30 mouse cellular contexts compared by ENCODE assay signal in the genomic region with DNA sequence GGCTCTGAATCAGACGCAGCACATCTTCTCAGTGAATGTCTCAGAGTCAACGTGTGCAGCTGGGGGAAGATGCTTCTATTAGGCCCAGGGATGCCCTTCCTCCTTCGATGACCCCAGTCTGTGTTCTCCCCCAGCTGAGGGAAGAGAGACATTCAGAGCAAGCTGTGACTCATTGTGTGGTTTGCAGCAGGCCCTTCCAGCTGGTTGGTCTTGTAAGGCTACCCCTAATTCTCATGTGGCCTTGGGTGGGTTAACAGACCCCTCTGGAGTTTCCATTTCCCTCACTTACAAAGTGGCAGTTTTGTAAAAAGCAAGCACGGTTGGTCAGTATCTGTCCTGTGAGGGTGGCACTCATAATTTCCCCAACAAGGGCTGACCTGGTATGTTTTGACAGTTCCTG.
DNase-seq lines count a peak whose midpoint lies in the region; ATAC-seq and TF ChIP-seq lines count a peak whose summit lies in the region.
"Had no signal": no experiment of that assay in that cellular context is flagged by ENCODE, and none has a peak within 500 bp of the region (broad histone marks: within the 10 kb centered on the region; RNA-seq: fewer than 3 reads in every experiment).

No protein-coding gene starts in this region.

- dilution Hi-C loops in CH12.LX (cut with MboI; ENCODE audit: extremely low pct_ligation_motif_present, extremely low pct_unique_long_range_greater_than_20kb, low sequenced_read_pairs) = no loop called here

- no peaks in the 10 kb centered on the region for H3K27me3 ChIP-seq in kidney, embryonic 14.5 days (ENCODE audit: control insufficient read depth, insufficient read depth, low read length)
- no peaks in the 10 kb centered on the region for H3K27me3 ChIP-seq in CH12.LX (replicated peaks)
- H3K27me3 ChIP-seq: embryonic facial prominence, embryonic 13.5 days; forebrain, embryonic 12.5 days; forebrain, embryonic 15.5 days; heart, embryonic 13.5 days; hindbrain, embryonic 13.5 days had no signal

- peak; percentile 49; the same call in 1 of the 2 replicates for TF ChIP-seq EP300 in CH12.LX (IDR thresholded peaks at IDR 0.05; ENCODE audit: low read length)

- ATAC-seq in kidney, embryonic 14.5 days (ENCODE audit: low FRiP score, low TSS enrichment) = no peak
- ATAC-seq in granulocyte monocyte progenitor cell, adult 5-6 weeks (replicated peaks; ENCODE audit: poor library complexity, severe bottlenecking) = peak; percentile 20; the same call in 1 of the 2 replicates
- ATAC-seq: activated CD4-positive, CD25-positive, alpha-beta regulatory T cell, adult 4 months; forebrain, embryonic 15.5 days; hindbrain, postnatal 0 days; inflammation-experienced regulatory T-cells, adult 6 months; intestine, embryonic 16.5 days had no signal

- no peaks in the 10 kb centered on the region for H3K36me3 ChIP-seq in kidney, embryonic 14.5 days (ENCODE audit: control insufficient read depth, insufficient read depth, low read length)
- no peaks in the 10 kb centered on the region for H3K36me3 ChIP-seq in CH12.LX (replicated peaks in 1 of 2; ENCODE audit: control insufficient read depth in 1 of 2, insufficient read depth in 1 of 2, low read length in 1 of 2)
- H3K36me3 ChIP-seq: embryonic facial prominence, embryonic 10.5 days; embryonic facial prominence, embryonic 13.5 days; forebrain, embryonic 12.5 days; forebrain, embryonic 15.5 days; G1E; heart, embryonic 10.5 days; heart, embryonic 13.5 days; hindbrain, embryonic 13.5 days had no signal

- intact Hi-C loops in left cerebral cortex, postnatal 10 days (cut with DNase I) = no loop called here

- no peak overlapping the region for H3K9ac ChIP-seq in kidney, embryonic 14.5 days (ENCODE audit: low read depth, low read length)
- H3K9ac ChIP-seq in CH12.LX (ENCODE audit: insufficient read depth, low read depth) = no peak overlapping the region
- H3K9ac ChIP-seq: embryonic facial prominence, embryonic 13.5 days; forebrain, embryonic 12.5 days; forebrain, embryonic 15.5 days; heart, embryonic 13.5 days; hindbrain, embryonic 13.5 days had no signal

- DNase-seq in kidney, adult 11 months = no peak
- DNase-seq in 3134 (ENCODE audit: extremely low read depth, insufficient read length, low spot score) (peak; percentile 31), CH12.LX (ENCODE audit: extremely low read depth) (peak; percentile 66)
- DNase-seq in lung, postnatal 14 days = no peak
- DNase-seq in left cerebral cortex, postnatal 10 days (ENCODE audit: extremely low spot score in 1 of 2, low spot score in 2 of 2) = no peak
- no peak for DNase-seq in frontal cortex, postnatal 10 days (ENCODE audit: low spot score in 2 of 2)
- DNase-seq: adrenal gland, adult 8-10 months; adrenal gland, postnatal 25 days; cerebellum, adult 11-12 months; cerebellum, adult 8-10 months; cerebellum, postnatal 10 days; cerebellum, postnatal 36 days; embryo, embryonic 11 days; gastrocnemius, postnatal 10 days; heart, adult 2 months had no signal

- no peaks in the 10 kb centered on the region for H3K79me2 ChIP-seq in CH12.LX (replicated peaks; ENCODE audit: control insufficient read depth, extremely low read depth, insufficient read depth, poor library complexity, severe bottlenecking)

- 70% methylated on average over 4 of the region's 4 CpGs for WGBS in kidney, embryonic 14.5 days

- peak overlapping the region; percentile 6; the same call in 1 of the 2 replicates for H3K27ac ChIP-seq in kidney, embryonic 14.5 days (ENCODE audit: low read depth, low read length)
- peak overlapping the region; percentile 16; the same call in 1 of the 2 replicates for H3K27ac ChIP-seq in CH12.LX (ENCODE audit: insufficient read depth, low read depth)
- H3K27ac ChIP-seq: embryonic facial prominence, embryonic 10.5 days; embryonic facial prominence, embryonic 13.5 days; forebrain, embryonic 12.5 days; forebrain, embryonic 15.5 days; heart, adult 2 months; heart, embryonic 10.5 days; heart, embryonic 13.5 days; hindbrain, embryonic 13.5 days; hindbrain, postnatal 0 days had no signal

- TF ChIP-seq RAD21 in CH12.LX (IDR thresholded peaks at IDR 0.05; ENCODE audit: low read depth, low read length) = no peak; the same call in 1 of the 2 replicates

- H3K4me2 ChIP-seq in kidney, embryonic 14.5 days (replicated peaks; ENCODE audit: low read depth, low read length) = no peak overlapping the region
- H3K4me2 ChIP-seq in CH12.LX (ENCODE audit: insufficient read depth, low read depth, poor library complexity, severe bottlenecking) = no peak overlapping the region
- H3K4me2 ChIP-seq: embryonic facial prominence, embryonic 13.5 days; forebrain, embryonic 12.5 days; forebrain, embryonic 15.5 days; heart, embryonic 13.5 days; hindbrain, embryonic 13.5 days had no signal

- TF ChIP-seq CTCF in CH12.LX (conservative IDR thresholded peaks at IDR 0.05 in 1 of 2, IDR thresholded peaks at IDR 0.05 in 1 of 2; ENCODE audit: low read depth in 2 of 2, low read length in 2 of 2) = no peak

- no peak overlapping the region for H3K4me3 ChIP-seq in kidney, embryonic 14.5 days (ENCODE audit: low read length)
- no peak overlapping the region for H3K4me3 ChIP-seq in CH12.LX (replicated peaks in 1 of 3; ENCODE audit: low read depth in 2 of 3, low read length in 2 of 3, poor library complexity in 1 of 3)
- H3K4me3 ChIP-seq: embryonic facial prominence, embryonic 10.5 days; embryonic facial prominence, embryonic 13.5 days; erythroblast, embryonic 14.5 days; forebrain, embryonic 12.5 days; forebrain, embryonic 15.5 days; heart, adult 2 months; heart, embryonic 10.5 days; heart, embryonic 13.5 days; hindbrain, embryonic 13.5 days had no signal

- no peaks in the 10 kb centered on the region for H3K9me3 ChIP-seq in kidney, embryonic 14.5 days (ENCODE audit: control insufficient read depth, low read length)
- peaks cover 13% of the 10 kb centered on the region for H3K9me3 ChIP-seq in CH12.LX (replicated peaks; ENCODE audit: low read length)
- H3K9me3 ChIP-seq: embryonic facial prominence, embryonic 10.5 days; forebrain, embryonic 15.5 days; heart, embryonic 10.5 days; hindbrain, embryonic 13.5 days had no signal

- in situ Hi-C loops in CH12.LX (cut with MboI; ENCODE audit: low pct_ligation_motif_present, low pct_unique_long_range_greater_than_20kb, low sequenced_read_pairs) = no loop called here

- TF ChIP-seq POLR2A in CH12.LX (IDR thresholded peaks at IDR 0.05; ENCODE audit: low read depth, low read length) = no peak

- H3K4me1 ChIP-seq in kidney, embryonic 14.5 days (ENCODE audit: control insufficient read depth, insufficient read depth, low read length) = 0 out of 2 replicates have a peak, but pooled peaks cover 4% of the 10 kb centered on the region
- H3K4me1 ChIP-seq in CH12.LX (ENCODE audit: control insufficient read depth in 1 of 2, insufficient read depth in 2 of 2) = peaks cover 4 to 20% of the 10 kb centered on the region in 2 experiments; a peak in 3 of 4 replicates
- H3K4me1 ChIP-seq: forebrain, embryonic 12.5 days; forebrain, embryonic 15.5 days; hindbrain, embryonic 13.5 days had no signal

TF ChIP-seq in CH12.LX, 34 proteins besides CTCF, POLR2A, EP300 and RAD21:
- no peak for TF ChIP-seq CHD1 (IDR thresholded peaks at IDR 0.05; ENCODE audit: low read depth, low read length)
- TF ChIP-seq POLR2AphosphoS2 (IDR thresholded peaks at IDR 0.05; ENCODE audit: low read depth, low read length) = no peak
- no peak for TF ChIP-seq MAFK (IDR thresholded peaks at IDR 0.05; ENCODE audit: insufficient replicate concordance, low read length)
- no peak for TF ChIP-seq MAX (IDR thresholded peaks at IDR 0.05; ENCODE audit: low read length)
- TF ChIP-seq MAZ (IDR thresholded peaks at IDR 0.05; ENCODE audit: low read depth, low read length) = no peak; the same call in 1 of the 2 replicates
- peak; percentile 54; the same call in 1 of the 2 replicates for TF ChIP-seq TCF12 (IDR thresholded peaks at IDR 0.05; ENCODE audit: low read depth, low read length)
- TF ChIP-seq JUN (IDR thresholded peaks at IDR 0.05; ENCODE audit: insufficient read depth, low read depth, low read length) = no peak
- no peak for TF ChIP-seq PAX5 (IDR thresholded peaks at IDR 0.05; ENCODE audit: low read length)
- TF ChIP-seq BHLHE40 (IDR thresholded peaks at IDR 0.05; ENCODE audit: low read depth, low read length) = peak; percentile 42; the same call in 1 of the 2 replicates
- TF ChIP-seq NRF1 (IDR thresholded peaks at IDR 0.05; ENCODE audit: low read depth, low read length) = no peak
- TF ChIP-seq SIN3A (IDR thresholded peaks at IDR 0.05; ENCODE audit: low read length) = no peak; the same call in 1 of the 2 replicates
- no peak for TF ChIP-seq KAT2A (IDR thresholded peaks at IDR 0.05; ENCODE audit: insufficient replicate concordance, low read length)
- no peak for TF ChIP-seq NELFE (IDR thresholded peaks at IDR 0.05; ENCODE audit: low read depth, low read length)
- TF ChIP-seq HCFC1 (IDR thresholded peaks at IDR 0.05; ENCODE audit: low read depth, low read length) = no peak
- peak; percentile 94 for TF ChIP-seq ETS1 (conservative IDR thresholded peaks at IDR 0.05; ENCODE audit: low read depth, low read length)
- no peak for TF ChIP-seq ELF1 (IDR thresholded peaks at IDR 0.05; ENCODE audit: low read depth, low read length)
- no peak for TF ChIP-seq GABPA (IDR thresholded peaks at IDR 0.05; ENCODE audit: insufficient replicate concordance, low read depth, low read length)

Comparison
In these comparisons a context has a peak if more than half of its experiments do, and no peak if none do; other contexts are left out.
1. DNase-seq: peak in 3134 (single experiment) and CH12.LX (single experiment); none in kidney, adult 11 months (single experiment), lung, postnatal 14 days (single experiment), left cerebral cortex, postnatal 10 days (0 of 2) and frontal cortex, postnatal 10 days (0 of 2).